Mouse (Mus musculus) neural tube, embryonic 14.5 days (tissue): ENCODE data around the gene Slc35e3. TPM values are rescaled to one million over a fixed set of nuclear protein-coding genes. Genes with fewer than 3 reads are reported as not detected.

ENCODE experiments used
- ATAC-seq: fragments of 200-750 bp; cut with Nextera tagmentation; 2 replicates; pipeline ENCODE4 v1.8.0; 2017; ENCODE audit warnings: low read depth, mild to moderate bottlenecking, moderate TSS enrichment, moderate library complexity
- H3K27ac ChIP-seq: fragments of 300-500 bp; sonication (generic); 2 replicates; pipeline ENCODE4 v1.5.1; 2014; ENCODE audit warnings: low read depth, mild to moderate bottlenecking, control low read depth, low read length, moderate library complexity, mixed read lengths
- H3K27me3 ChIP-seq: fragments of 300-500 bp; sonication (generic); 2 replicates; pipeline ENCODE4 v1.6.1; 2014; ENCODE audit warnings: low read length; ENCODE audit not compliant: control insufficient read depth, insufficient read depth
- H3K36me3 ChIP-seq: fragments of 300-500 bp; sonication (generic); 2 replicates; pipeline ENCODE4 v1.6.1; 2014; ENCODE audit warnings: low read length, mixed read lengths; ENCODE audit not compliant: control insufficient read depth, insufficient read depth
- H3K4me1 ChIP-seq: fragments of 300-500 bp; sonication (generic); 2 replicates; pipeline ENCODE4 v1.6.1; 2014; ENCODE audit warnings: low read length; ENCODE audit not compliant: control insufficient read depth, insufficient read depth
- H3K4me2 ChIP-seq: fragments of 300-500 bp; sonication (generic); 2 replicates; pipeline ENCODE4 v1.6.1; 2014; ENCODE audit warnings: mild to moderate bottlenecking, low read depth, low read length, control low read depth
- H3K4me3 ChIP-seq: fragments of 300-500 bp; sonication (generic); 2 replicates; pipeline ENCODE4 v1.5.1; 2014; ENCODE audit warnings: low read depth, low read length, control low read depth, mixed read lengths
- H3K9ac ChIP-seq: fragments of 300-500 bp; sonication (generic); replicated peaks from 2 replicates; pipeline ENCODE4 v1.6.1; 2014; ENCODE audit warnings: low read depth, mild to moderate bottlenecking, control low read depth, low read length, mixed read lengths
- H3K9me3 ChIP-seq: fragments of 300-500 bp; sonication (generic); 2 replicates; pipeline ENCODE4 v1.6.1; 2016; ENCODE audit warnings: low read length; ENCODE audit not compliant: control insufficient read depth
- WGBS: fragments of 180-500 bp; shearing (Covaris S2); extraction: QIAGEN DNeasy Blood & Tissue Kit; methylation state at CpG from one replicate; pipeline ENCODE4 v1.1.7; 2014; 5-methylcytosine and 5-hydroxymethylcytosine counted together
- polyA plus RNA-seq: library from polyadenylated mRNA; unstranded; fragments of >200 nt; fragmentation: Nextera tagmentation; extraction: Ambion mirVana; gene quantifications from 2 replicates; pipeline ENCODE4 v1.2.1, GENCODE M21; 2014

The Slc35e3 gene
- polyA plus RNA-seq, 1 experiment from 2014 or later = 20.5 TPM

- no peak overlapping the region for H3K27ac ChIP-seq
- no peaks in the 10 kb centered on the region for H3K27me3 ChIP-seq
- H3K9ac ChIP-seq = no peak overlapping the region
- no peak overlapping the region for H3K4me3 ChIP-seq
- H3K4me1 ChIP-seq = no peaks in the 10 kb centered on the region
- WGBS = 91% methylated on average over 14 of the region's 14 CpGs
- no peak overlapping the region for H3K4me2 ChIP-seq
- peaks cover 18% of the 10 kb centered on the region for H3K36me3 ChIP-seq
- ATAC-seq = no peak
- no peaks in the 10 kb centered on the region for H3K9me3 ChIP-seq
These were observed 13.1 kb downstream of the Slc35e3 start for GRCm38 (mm10) chr10:117732962-117733592.

- no peak overlapping the region for H3K4me3 ChIP-seq
- H3K9me3 ChIP-seq = no peaks in the 10 kb centered on the region
- H3K4me2 ChIP-seq = no peak overlapping the region
- 92% methylated on average over 5 of the region's 5 CpGs for WGBS
- H3K4me1 ChIP-seq = no peaks in the 10 kb centered on the region
- no peak overlapping the region for H3K9ac ChIP-seq
- ATAC-seq = no peak
- H3K36me3 ChIP-seq = peaks cover 11% of the 10 kb centered on the region; the same call in 1 of the 2 replicates
- H3K27me3 ChIP-seq = no peaks in the 10 kb centered on the region
- H3K27ac ChIP-seq = no peak overlapping the region
These were observed 14.0 kb downstream of the Slc35e3 start for GRCm38 (mm10) chr10:117732184-117732583.

GRCm38 (mm10) chr10:117731244-117732101, 14.7 kb downstream of the Slc35e3 start:
- H3K4me1 ChIP-seq = no peaks in the 10 kb centered on the region
- H3K27me3 ChIP-seq = no peaks in the 10 kb centered on the region
- WGBS = 61% methylated on average over 14 of the region's 15 CpGs
- H3K27ac ChIP-seq = no peak overlapping the region
- H3K9me3 ChIP-seq = no peaks in the 10 kb centered on the region
- no peak overlapping the region for H3K4me2 ChIP-seq
- H3K36me3 ChIP-seq = 0 out of 2 replicates have a peak, but pooled peaks cover 4% of the 10 kb centered on the region
- no peak overlapping the region for H3K9ac ChIP-seq
- H3K4me3 ChIP-seq = no peak overlapping the region
- ATAC-seq = no peak

DNA sequence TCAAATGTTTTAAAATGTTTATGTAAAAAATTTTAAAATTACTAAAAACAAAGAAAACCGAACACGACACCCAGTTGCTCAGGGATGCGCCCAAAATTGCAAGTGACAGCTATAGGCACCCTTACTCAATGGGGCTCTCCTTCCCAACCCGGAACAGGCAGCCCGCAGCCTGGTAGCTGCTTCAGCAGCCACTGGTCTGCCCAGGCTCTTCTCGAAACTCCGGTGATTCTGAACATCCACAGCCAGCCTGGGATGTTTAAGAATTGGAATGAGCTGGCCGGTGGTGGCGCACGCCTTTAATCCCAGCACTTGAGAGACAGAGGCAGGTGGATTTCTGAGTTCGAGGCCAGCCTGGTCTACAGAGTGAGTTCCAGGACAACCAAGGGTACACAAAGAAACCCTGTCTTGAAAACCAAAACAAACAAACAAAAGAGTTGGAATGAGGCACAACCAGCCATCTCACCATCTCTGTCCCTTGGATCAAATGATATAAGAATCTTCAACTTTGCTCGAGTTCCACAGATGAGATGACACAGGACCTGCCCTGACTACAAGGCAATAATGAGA, 15.4 kb downstream of the Slc35e3 start:
- H3K27ac ChIP-seq = no peak overlapping the region
- H3K4me1 ChIP-seq = no peaks in the 10 kb centered on the region
- 95% methylated on average over 12 of the region's 12 CpGs for WGBS
- no peak overlapping the region for H3K9ac ChIP-seq
- H3K4me3 ChIP-seq = no peak overlapping the region
- H3K4me2 ChIP-seq = no peak overlapping the region
- no peaks in the 10 kb centered on the region for H3K9me3 ChIP-seq
- no peak for ATAC-seq
- H3K27me3 ChIP-seq = no peaks in the 10 kb centered on the region
- H3K36me3 ChIP-seq = no peaks in the 10 kb centered on the region

DNA sequence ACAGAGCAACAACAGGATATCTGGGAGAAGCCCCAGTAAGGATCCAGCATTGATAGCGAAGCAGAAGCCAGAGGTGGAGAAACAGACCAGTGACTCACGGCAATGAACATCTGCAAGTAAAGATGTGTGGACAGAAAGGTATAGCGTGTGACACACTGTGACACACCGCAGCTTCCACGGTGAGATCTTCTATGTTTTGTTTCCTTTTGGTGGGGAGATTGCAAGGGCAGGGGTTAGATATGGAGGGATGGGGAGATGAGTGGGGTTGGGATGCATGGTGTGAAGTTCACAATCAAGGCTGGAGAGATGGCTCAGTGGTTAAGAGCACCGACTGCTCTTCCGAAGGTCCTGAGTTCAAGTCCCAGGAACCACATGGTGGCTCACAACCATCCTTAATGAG, 16.0 kb downstream of the Slc35e3 start:
- Histone ChIP-seq H3K27ac (no peak overlapping the region), H3K9ac (no peak overlapping the region), H3K36me3 (no peaks in the 10 kb centered on the region), H3K27me3 (no peaks in the 10 kb centered on the region), H3K4me3 (no peak overlapping the region), H3K4me2 (no peak overlapping the region), H3K4me1 (no peaks in the 10 kb centered on the region), H3K9me3 (no peaks in the 10 kb centered on the region)
- ATAC-seq = no peak
- WGBS = 96% methylated on average over 7 of the region's 7 CpGs

- 88% methylated on average over 11 of the region's 11 CpGs for WGBS
- no peaks in the 10 kb centered on the region for H3K9me3 ChIP-seq
- no peaks in the 10 kb centered on the region for H3K27me3 ChIP-seq
- H3K4me1 ChIP-seq = no peaks in the 10 kb centered on the region
- no peak overlapping the region for H3K27ac ChIP-seq
- no peak overlapping the region for H3K9ac ChIP-seq
- H3K36me3 ChIP-seq = no peaks in the 10 kb centered on the region
- no peak for ATAC-seq
- no peak overlapping the region for H3K4me3 ChIP-seq
- H3K4me2 ChIP-seq = no peak overlapping the region
These were observed 16.9 kb downstream of the Slc35e3 start for GRCm38 (mm10) chr10:117729139-117729814.

DNA sequence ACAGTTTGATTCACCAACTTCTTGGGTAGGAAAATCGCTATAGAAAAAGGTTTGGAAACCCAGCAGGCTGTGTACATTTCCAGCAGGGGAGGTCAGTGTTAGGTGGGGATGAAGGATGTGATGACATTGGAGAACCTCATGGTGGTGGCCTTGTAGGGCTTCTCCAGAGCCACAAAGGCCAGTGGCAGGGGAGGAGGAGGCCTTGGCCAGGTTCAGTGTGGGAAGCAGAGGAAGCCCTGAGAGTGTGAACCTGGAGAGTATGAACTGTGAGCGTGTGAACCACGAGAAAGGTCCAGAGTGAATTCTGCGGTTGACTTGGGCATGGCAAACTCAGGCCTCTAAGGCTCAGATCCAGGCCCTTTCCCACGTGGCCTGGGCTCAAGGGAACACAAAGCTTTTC, 17.6 kb downstream of the Slc35e3 start:
- no peaks in the 10 kb centered on the region for H3K27me3 ChIP-seq
- no peaks in the 10 kb centered on the region for H3K4me1 ChIP-seq
- WGBS = 87% methylated on average over 5 of the region's 5 CpGs
- H3K9ac ChIP-seq = no peak overlapping the region
- H3K27ac ChIP-seq = no peak overlapping the region
- no peaks in the 10 kb centered on the region for H3K9me3 ChIP-seq
- no peak for ATAC-seq
- H3K4me2 ChIP-seq = no peak overlapping the region
- H3K36me3 ChIP-seq = no peaks in the 10 kb centered on the region
- H3K4me3 ChIP-seq = no peak overlapping the region

DNA sequence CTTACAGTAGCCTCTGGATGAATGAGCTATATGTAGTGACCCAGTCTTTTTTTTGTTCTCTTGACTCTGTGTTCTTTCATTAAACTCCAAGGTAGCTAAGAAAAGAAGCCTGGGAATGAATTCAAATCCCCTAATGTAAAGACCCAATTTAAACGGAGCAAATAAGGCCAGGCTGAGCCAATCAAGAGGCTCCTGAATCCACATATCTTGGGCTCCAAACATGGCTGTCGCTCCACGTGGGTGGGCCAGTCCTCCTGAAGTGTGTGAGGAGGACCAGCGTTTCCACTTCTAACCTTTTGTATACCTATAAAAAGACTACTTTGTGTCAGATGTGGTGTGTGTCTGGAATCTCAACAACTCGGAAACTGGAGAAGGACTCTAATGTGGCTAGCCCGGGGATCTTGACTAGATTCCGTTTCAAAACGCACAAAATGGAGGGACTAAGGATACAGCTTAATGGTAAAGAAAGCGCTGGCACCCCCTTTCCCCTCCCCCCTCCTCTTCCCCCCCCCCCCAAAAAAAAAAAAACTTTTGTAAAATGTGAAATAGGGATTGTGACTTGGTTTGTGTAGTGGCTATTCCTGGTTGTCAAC, 18.6 kb downstream of the Slc35e3 start:
- WGBS = 81% methylated on average over 9 of the region's 9 CpGs
- no peak for ATAC-seq
- H3K36me3 ChIP-seq = no peaks in the 10 kb centered on the region
- no peak overlapping the region for H3K4me2 ChIP-seq
- H3K4me1 ChIP-seq = no peaks in the 10 kb centered on the region
- no peaks in the 10 kb centered on the region for H3K27me3 ChIP-seq
- no peak overlapping the region for H3K4me3 ChIP-seq
- H3K9me3 ChIP-seq = no peaks in the 10 kb centered on the region
- H3K27ac ChIP-seq = no peak overlapping the region
- no peak overlapping the region for H3K9ac ChIP-seq
